Mouse (Mus musculus) left cerebral cortex, adult 11 months (tissue): ENCODE measurements around the gene Tns2.
"Not testable (repeated sequence)": the region's sequence is repeated elsewhere in the genome, so short reads cannot be mapped to it uniquely, and the experiment has no call there.

Experiments used
- DNase-seq: peaks from one replicate; pipeline ENCODE4 v3.0.0; 2022; ENCODE audit warnings: low spot score

Tns2 gene

GRCm38 (mm10) chr15:102142914-102143912 lies 43.0 kb downstream of the Tns2 start:
- no peak for DNase-seq

GRCm38 (mm10) chr15:102144274-102144711 lies 44.1 kb downstream of the Tns2 start, which contains the start of gene Igfbp6:
Gene Igfbp6 (plus strand): TSS chr15:102144362.
- DNase-seq = no peak

GRCm38 (mm10) chr15:102144726-102145125 lies 44.5 kb downstream of the Tns2 start:
- DNase-seq = no peak

- DNase-seq = peak; percentile 56
Measured at GRCm38 (mm10) chr15:102145330-102145729, 45.1 kb downstream of the Tns2 start.

- no peak for DNase-seq
Measured at GRCm38 (mm10) chr15:102146089-102146488, 45.9 kb downstream of the Tns2 start.

GRCm38 (mm10) chr15:102146882-102147281 lies 46.7 kb downstream of the Tns2 start:
- DNase-seq = no peak

- DNase-seq = no peak
Measured at GRCm38 (mm10) chr15:102147674-102148402, 47.6 kb downstream of the Tns2 start.

GRCm38 (mm10) chr15:102149561-102149960 lies 49.3 kb downstream of the Tns2 start:
- no peak for DNase-seq

- no peak for DNase-seq
Measured at GRCm38 (mm10) chr15:102150301-102151135, 50.3 kb downstream of the Tns2 start, which contains the start of gene Soat2. Gene Soat2 (plus strand): TSS chr15:102150526.

- DNase-seq = no peak
Measured at GRCm38 (mm10) chr15:102152646-102153045, 52.4 kb downstream of the Tns2 start.

- not testable (repeated sequence) for DNase-seq
Measured at GRCm38 (mm10) chr15:102155006-102155405, 54.8 kb downstream of the Tns2 start.

- DNase-seq = no peak
Measured at GRCm38 (mm10) chr15:102156836-102157235, 56.6 kb downstream of the Tns2 start.

GRCm38 (mm10) chr15:102160415-102161060 lies 60.3 kb downstream of the Tns2 start:
- no peak for DNase-seq

- no peak for DNase-seq
Measured at GRCm38 (mm10) chr15:102163900-102164693, 63.9 kb downstream of the Tns2 start.

GRCm38 (mm10) chr15:102165468-102166100 lies 65.4 kb downstream of the Tns2 start:
- DNase-seq = no peak
